Mouse (Mus musculus) heart, postnatal 0 days (tissue): ENCODE data around the gene Rae1. TPM values are rescaled to one million over a fixed set of nuclear protein-coding genes. Genes with fewer than 3 reads are reported as not detected.

Source experiments
- ATAC-seq: fragments of 200-750 bp; cut with Nextera tagmentation; 2 replicates; pipeline ENCODE4 v1.8.0; 2017; ENCODE audit warnings: low read depth, moderate number of reproducible peaks, moderate library complexity; ENCODE audit not compliant: insufficient read depth
- DNase-seq: peaks from one replicate; pipeline ENCODE4 v3.0.0-alpha.2; 2016; ENCODE audit warnings: low spot score
- H3K27ac ChIP-seq: fragments of 300-500 bp; sonication (generic); 2 replicates; pipeline ENCODE4 v1.5.1; 2014; ENCODE audit warnings: low read depth, mild to moderate bottlenecking
- H3K27me3 ChIP-seq: fragments of 300-500 bp; sonication (generic); 2 replicates; pipeline ENCODE4 v1.6.1; 2014; ENCODE audit warnings: low read length, mixed read lengths; ENCODE audit not compliant: control insufficient read depth, insufficient read depth
- H3K36me3 ChIP-seq: fragments of 300-500 bp; sonication (generic); replicated peaks from 2 replicates; pipeline ENCODE4 v1.6.1; 2014; ENCODE audit warnings: low read length, mixed read lengths; ENCODE audit not compliant: control insufficient read depth, insufficient read depth
- H3K4me1 ChIP-seq: fragments of 300-500 bp; sonication (generic); 2 replicates; pipeline ENCODE4 v1.6.1; 2014; ENCODE audit warnings: antibody characterized with exemption; ENCODE audit not compliant: control insufficient read depth, insufficient read depth
- H3K4me2 ChIP-seq: fragments of 300-500 bp; sonication (generic); 2 replicates; pipeline ENCODE4 v1.6.1; 2014; ENCODE audit warnings: low read depth, mild to moderate bottlenecking, low read length, moderate library complexity
- H3K4me3 ChIP-seq: fragments of 300-500 bp; sonication (generic); 2 replicates; pipeline ENCODE4 v1.5.1; 2014; ENCODE audit warnings: low read depth, low read length
- H3K9ac ChIP-seq: fragments of 300-500 bp; sonication (generic); replicated peaks from 2 replicates; pipeline ENCODE4 v1.6.1; 2014; ENCODE audit warnings: low read depth, low read length, mixed read lengths
- H3K9me3 ChIP-seq: fragments of 300-500 bp; sonication (generic); replicated peaks from 2 replicates; pipeline ENCODE4 v1.6.1; 2016; ENCODE audit warnings: low read length; ENCODE audit not compliant: control insufficient read depth
- CTCF ChIP-seq: IDR thresholded peaks from 2 replicates; pipeline ENCODE4 v1.5.1; 2016; ENCODE audit warnings: antibody characterized with exemption, control low read depth, low read depth
- EP300 ChIP-seq: IDR thresholded peaks from 2 replicates; pipeline ENCODE4 v1.6.1; 2016; ENCODE audit warnings: antibody characterized with exemption, low read depth
- WGBS: fragments of 180-500 bp; shearing (Covaris S2); extraction: QIAGEN DNeasy Blood & Tissue Kit; methylation state at CpG from one replicate; pipeline ENCODE4 v1.1.7; 2014; 5-methylcytosine and 5-hydroxymethylcytosine counted together
- polyA plus RNA-seq: library from polyadenylated mRNA; unstranded; fragments of >200 nt; fragmentation: Nextera tagmentation; extraction: Ambion mirVana; gene quantifications from 2 replicates; pipeline ENCODE4 v1.2.1, GENCODE M21; 2015
- total RNA-seq: library from RNA; depleted of rRNA; stranded (reverse); fragments of >200 nt; gene quantifications from 2 replicates; pipeline ENCODE4 v1.2.3, GENCODE M21; 2014; ENCODE audit warnings: low replicate concordance

Rae1 gene
- total and polyA plus RNA-seq, 2 experiments from 2014 or later, result 76.7 to 83.4 TPM

- DNase-seq, result no peak
- Histone ChIP-seq H3K4me1 (peaks cover 7% of the 10 kb centered on the region; the same call in 1 of the 2 replicates), H3K9me3 (no peaks in the 10 kb centered on the region), H3K27me3 (no peaks in the 10 kb centered on the region), H3K4me2 (no peak overlapping the region), H3K4me3 (no peak overlapping the region), H3K9ac (no peak overlapping the region), H3K27ac (no peak overlapping the region), H3K36me3 (peaks cover 2% of the 10 kb centered on the region)
- no peak for TF ChIP-seq EP300
- no peak for TF ChIP-seq CTCF
- 57% methylated on average over 11 of the region's 11 CpGs for WGBS
- no peak for ATAC-seq
These were observed 2.2 kb upstream of the Rae1 start for GRCm38 (mm10) chr2:172997748-172998147.

GRCm38 (mm10) chr2:172998478-172998877 is 1.4 kb upstream of the Rae1 start:
- Histone ChIP-seq H3K27me3 (no peaks in the 10 kb centered on the region), H3K27ac (no peak overlapping the region), H3K36me3 (peaks cover 8% of the 10 kb centered on the region), H3K9me3 (no peaks in the 10 kb centered on the region), H3K9ac (no peak overlapping the region), H3K4me3 (no peak overlapping the region), H3K4me1 (peaks cover 7% of the 10 kb centered on the region; the same call in 1 of the 2 replicates), H3K4me2 (no peak overlapping the region)
- TF ChIP-seq CTCF (no peak), EP300 (no peak)
- WGBS, result 68% methylated on average over 7 of the region's 7 CpGs
- no peak for DNase-seq
- ATAC-seq, result no peak

GRCm38 (mm10) chr2:173000285-173000652 is 352 bp downstream of the Rae1 start:
- Histone ChIP-seq H3K9me3 (no peaks in the 10 kb centered on the region), H3K9ac (peak overlapping the region; percentile 91), H3K27me3 (no peaks in the 10 kb centered on the region), H3K36me3 (peaks cover 26% of the 10 kb centered on the region), H3K27ac (peak overlapping the region; percentile 92), H3K4me1 (peaks cover 7% of the 10 kb centered on the region; the same call in 1 of the 2 replicates), H3K4me2 (peak overlapping the region; percentile 80), H3K4me3 (peak overlapping the region; percentile 85)
- WGBS, result 0% methylated on average over 34 of the region's 42 CpGs
- DNase-seq (peak; percentile 47), ATAC-seq (peak; percentile 87)
- TF ChIP-seq EP300 (no peak), CTCF (no peak)

- Histone ChIP-seq H3K27me3 (no peaks in the 10 kb centered on the region), H3K36me3 (peaks cover 30% of the 10 kb centered on the region), H3K9ac (peak overlapping the region; percentile 91), H3K4me1 (peaks cover 7% of the 10 kb centered on the region; the same call in 1 of the 2 replicates), H3K4me2 (peak overlapping the region; percentile 80), H3K27ac (peak overlapping the region; percentile 92; the same call in 1 of the 2 replicates), H3K9me3 (no peaks in the 10 kb centered on the region), H3K4me3 (peak overlapping the region; percentile 85)
- TF ChIP-seq CTCF, result no peak
- no peak for TF ChIP-seq EP300
- WGBS, result 14% methylated on average over 8 of the region's 8 CpGs
- DNase-seq, result no peak
- no peak for ATAC-seq
These were observed 1.0 kb downstream of the Rae1 start for GRCm38 (mm10) chr2:173000921-173001320.

GRCm38 (mm10) chr2:173003737-173004136 is 3.8 kb downstream of the Rae1 start:
- Histone ChIP-seq H3K36me3 (peaks cover 56% of the 10 kb centered on the region), H3K27ac (no peak overlapping the region), H3K4me3 (no peak overlapping the region), H3K4me2 (no peak overlapping the region), H3K9me3 (no peaks in the 10 kb centered on the region), H3K4me1 (peaks cover 7% of the 10 kb centered on the region; the same call in 1 of the 2 replicates), H3K9ac (no peak overlapping the region), H3K27me3 (no peaks in the 10 kb centered on the region)
- ATAC-seq, result no peak
- TF ChIP-seq CTCF (no peak), EP300 (no peak)
- WGBS, result 92% methylated on average over 8 of the region's 8 CpGs
- no peak for DNase-seq

GRCm38 (mm10) chr2:173010220-173010717 is 10.4 kb downstream of the Rae1 start:
- Histone ChIP-seq H3K27ac (no peak overlapping the region), H3K27me3 (no peaks in the 10 kb centered on the region), H3K36me3 (peaks cover 94% of the 10 kb centered on the region), H3K9me3 (no peaks in the 10 kb centered on the region), H3K9ac (no peak overlapping the region), H3K4me2 (no peak overlapping the region), H3K4me1 (no peaks in the 10 kb centered on the region), H3K4me3 (no peak overlapping the region)
- DNase-seq (no peak), ATAC-seq (no peak)
- TF ChIP-seq CTCF (no peak), EP300 (no peak)
- 63% methylated on average over 3 of the region's 3 CpGs for WGBS
